Mouse (Mus musculus) lung, embryonic 14.5 days (tissue): ENCODE measurements around the gene Lrfn2. TPM values are rescaled to one million over a fixed set of nuclear protein-coding genes. Genes with fewer than 3 reads are reported as not detected.
A peak's percentile ranks its signal among the peaks of the same experiment; 100 is the strongest.

Experiments used
- ATAC-seq: fragments of 200-750 bp; cut with Nextera tagmentation; 2 replicates; pipeline ENCODE4 v1.8.0; 2017; ENCODE audit warnings: mild to moderate bottlenecking, moderate TSS enrichment, moderate library complexity; ENCODE audit not compliant: insufficient read depth
- DNase-seq: peaks from one replicate; pipeline ENCODE4 v3.0.0-alpha.2; 2015
- H3K27ac ChIP-seq: fragments of 300-500 bp; sonication (generic); 2 replicates; pipeline ENCODE4 v1.5.1; 2014; ENCODE audit warnings: low read depth, mild to moderate bottlenecking, moderate library complexity
- H3K27me3 ChIP-seq: fragments of 300-500 bp; sonication (generic); 2 replicates; pipeline ENCODE4 v1.6.1; 2014; ENCODE audit warnings: low read length, control low read depth; ENCODE audit not compliant: insufficient read depth
- H3K36me3 ChIP-seq: fragments of 300-500 bp; sonication (generic); 2 replicates; pipeline ENCODE4 v1.6.1; 2014; ENCODE audit warnings: control low read depth; ENCODE audit not compliant: insufficient read depth
- H3K4me1 ChIP-seq: fragments of 300-500 bp; sonication (generic); 2 replicates; pipeline ENCODE4 v1.6.1; 2014; ENCODE audit warnings: antibody characterized with exemption, control low read depth; ENCODE audit not compliant: insufficient read depth
- H3K4me2 ChIP-seq: fragments of 300-500 bp; sonication (generic); 2 replicates; pipeline ENCODE4 v1.6.1; 2014; ENCODE audit warnings: mild to moderate bottlenecking
- H3K4me3 ChIP-seq: fragments of 300-500 bp; sonication (generic); 2 replicates; pipeline ENCODE4 v1.5.1; 2014; ENCODE audit warnings: low read depth, low read length
- H3K9ac ChIP-seq: fragments of 300-500 bp; sonication (generic); 2 replicates; pipeline ENCODE4 v1.6.1; 2014
- H3K9me3 ChIP-seq: fragments of 300-500 bp; sonication (generic); 2 replicates; pipeline ENCODE4 v1.6.1; 2016; ENCODE audit warnings: low read depth, low read length, control low read depth
- CTCF ChIP-seq: IDR thresholded peaks from 2 replicates; pipeline ENCODE4 v1.5.1; 2016; ENCODE audit warnings: antibody characterized with exemption, low read depth
- WGBS: fragments of 180-500 bp; shearing (Covaris S2); extraction: QIAGEN DNeasy Blood & Tissue Kit; methylation state at CpG from one replicate; pipeline ENCODE4 v1.1.7; 2014; 5-methylcytosine and 5-hydroxymethylcytosine counted together
- polyA plus RNA-seq: library from polyadenylated mRNA; unstranded; fragments of >200 nt; fragmentation: Nextera tagmentation; extraction: Ambion mirVana; gene quantifications from 2 replicates; pipeline ENCODE4 v1.2.1, GENCODE M21; 2014

Gene Lrfn2
- 0.39 and 0.42 TPM in 2 replicates for polyA plus RNA-seq

GRCm38 (mm10) chr17:48931621-48932405, at the start of gene Lrfn2:
Gene Lrfn2, plus strand, starts transcription at chr17:48932379.
- peaks cover 12% of the 10 kb centered on the region; the same call in 1 of the 2 replicates for H3K27me3 ChIP-seq
- WGBS: under 1% methylated on average over 56 of the region's 56 CpGs
- H3K9ac ChIP-seq: peak within 1 kb of the TSS; percentile 58
- peak within 1 kb of the TSS; percentile 46 for H3K4me3 ChIP-seq
- no peaks in the 10 kb centered on the region for H3K9me3 ChIP-seq
- H3K36me3 ChIP-seq: no peaks in the 10 kb centered on the region
- ATAC-seq (peak; percentile 92), DNase-seq (peak; percentile 93)
- no peak within 1 kb of the TSS for H3K27ac ChIP-seq
- no peaks in the 10 kb centered on the region for H3K4me1 ChIP-seq
- TF ChIP-seq CTCF: peak; percentile 96
- peak within 1 kb of the TSS; percentile 78 for H3K4me2 ChIP-seq

GRCm38 (mm10) chr17:48887472-48888385, 44.5 kb upstream of the Lrfn2 start:
- no peaks in the 10 kb centered on the region for H3K9me3 ChIP-seq
- no peak overlapping the region for H3K9ac ChIP-seq
- no peaks in the 10 kb centered on the region for H3K4me1 ChIP-seq
- ATAC-seq: no peak
- H3K4me2 ChIP-seq: no peak overlapping the region
- H3K27ac ChIP-seq: no peak overlapping the region
- no peak for TF ChIP-seq CTCF
- no peak for DNase-seq
- no peaks in the 10 kb centered on the region for H3K36me3 ChIP-seq
- no peaks in the 10 kb centered on the region for H3K27me3 ChIP-seq
- WGBS: 40% methylated on average over 8 of the region's 8 CpGs
- H3K4me3 ChIP-seq: no peak overlapping the region

GRCm38 (mm10) chr17:48905286-48906040, 26.7 kb upstream of the Lrfn2 start:
- H3K27ac ChIP-seq: no peak overlapping the region
- DNase-seq: no peak
- no peak for TF ChIP-seq CTCF
- H3K4me2 ChIP-seq: no peak overlapping the region
- H3K9me3 ChIP-seq: no peaks in the 10 kb centered on the region
- 53% methylated on average over 4 of the region's 4 CpGs for WGBS
- ATAC-seq: no peak
- no peaks in the 10 kb centered on the region for H3K4me1 ChIP-seq
- H3K9ac ChIP-seq: no peak overlapping the region
- H3K4me3 ChIP-seq: no peak overlapping the region
- H3K36me3 ChIP-seq: no peaks in the 10 kb centered on the region
- no peaks in the 10 kb centered on the region for H3K27me3 ChIP-seq

GRCm38 (mm10) chr17:48913437-48913836, 18.7 kb upstream of the Lrfn2 start:
- TF ChIP-seq CTCF: no peak
- H3K9ac ChIP-seq: no peak overlapping the region
- no peaks in the 10 kb centered on the region for H3K9me3 ChIP-seq
- no peak overlapping the region for H3K4me2 ChIP-seq
- no peak for ATAC-seq
- no peaks in the 10 kb centered on the region for H3K27me3 ChIP-seq
- DNase-seq: peak; percentile 51
- no peaks in the 10 kb centered on the region for H3K4me1 ChIP-seq
- no peak overlapping the region for H3K4me3 ChIP-seq
- H3K27ac ChIP-seq: no peak overlapping the region
- 33% methylated on average over 6 of the region's 6 CpGs for WGBS
- no peaks in the 10 kb centered on the region for H3K36me3 ChIP-seq

GRCm38 (mm10) chr17:48917411-48917810, 14.8 kb upstream of the Lrfn2 start:
- DNase-seq: peak; percentile 78

GRCm38 (mm10) chr17:48918458-48918857, 13.7 kb upstream of the Lrfn2 start:
- DNase-seq: no peak
- no peak for ATAC-seq
- H3K9ac ChIP-seq: no peak overlapping the region
- no peaks in the 10 kb centered on the region for H3K4me1 ChIP-seq
- H3K9me3 ChIP-seq: no peaks in the 10 kb centered on the region
- H3K4me2 ChIP-seq: no peak overlapping the region
- TF ChIP-seq CTCF: no peak
- 89% methylated on average over 3 of the region's 3 CpGs for WGBS
- no peak overlapping the region for H3K27ac ChIP-seq
- H3K4me3 ChIP-seq: no peak overlapping the region
- H3K27me3 ChIP-seq: no peaks in the 10 kb centered on the region
- no peaks in the 10 kb centered on the region for H3K36me3 ChIP-seq

More at GRCm38 (mm10) chr17:48917411-48917810, 14.8 kb upstream of the Lrfn2 start:
- H3K9ac ChIP-seq: no peak overlapping the region
- H3K4me2 ChIP-seq: no peak overlapping the region
- H3K4me3 ChIP-seq: no peak overlapping the region
- H3K27ac ChIP-seq: no peak overlapping the region
- no peak for TF ChIP-seq CTCF
- H3K27me3 ChIP-seq: no peaks in the 10 kb centered on the region
- no peaks in the 10 kb centered on the region for H3K9me3 ChIP-seq
- no peaks in the 10 kb centered on the region for H3K36me3 ChIP-seq
- H3K4me1 ChIP-seq: no peaks in the 10 kb centered on the region
- WGBS: 15% methylated on average over 11 of the region's 11 CpGs
- ATAC-seq: no peak
